Mouse (Mus musculus): ENCODE results near the gene Plin4. TPM values are rescaled to one million over a fixed set of nuclear protein-coding genes. Genes with fewer than 3 reads are reported as not detected.
"Not testable (repeated sequence)": the region's sequence is repeated elsewhere in the genome, so short reads cannot be mapped to it uniquely, and the experiment has no call there.

Gene Plin4
- polyA plus RNA-seq, 1 experiment from 2014 or later = 0.03 TPM

- Histone ChIP-seq H3K27ac (no peak overlapping the region), H3K4me1 (peaks cover 16% of the 10 kb centered on the region), H3K9me3 (no peaks in the 10 kb centered on the region), H3K4me3 (no peak overlapping the region), H3K9ac (no peak overlapping the region), H3K36me3 (peaks cover 60% of the 10 kb centered on the region), H3K27me3 (no peaks in the 10 kb centered on the region), H3K4me2 (no peak overlapping the region)
- ATAC-seq (ENCODE audit: insufficient number of reproducible peaks, low FRiP score, low TSS enrichment, low read depth) = no peak
- 94% methylated on average over 5 of the region's 5 CpGs for WGBS
Observed at GRCm38 (mm10) chr17:56072243-56072642, 37.4 kb downstream of the Plin4 start.

- ATAC-seq (ENCODE audit: insufficient number of reproducible peaks, low FRiP score, low TSS enrichment, low read depth) = no peak
- Histone ChIP-seq H3K9ac (no peak overlapping the region), H3K4me2 (no peak overlapping the region), H3K27me3 (no peaks in the 10 kb centered on the region), H3K36me3 (peaks cover 71% of the 10 kb centered on the region), H3K4me1 (peaks cover 16% of the 10 kb centered on the region), H3K4me3 (no peak overlapping the region), H3K9me3 (no peaks in the 10 kb centered on the region), H3K27ac (no peak overlapping the region)
Observed at GRCm38 (mm10) chr17:56071126-56071525, 38.5 kb downstream of the Plin4 start.

GRCm38 (mm10) chr17:56069066-56069465, 40.5 kb downstream of the Plin4 start:
- H3K9me3 ChIP-seq = no peaks in the 10 kb centered on the region
- H3K36me3 ChIP-seq = peaks cover 91% of the 10 kb centered on the region
- no peak for ATAC-seq (ENCODE audit: insufficient number of reproducible peaks, low FRiP score, low TSS enrichment, low read depth)
- no peak overlapping the region for H3K9ac ChIP-seq
- H3K27me3 ChIP-seq = no peaks in the 10 kb centered on the region
- no peak overlapping the region for H3K4me2 ChIP-seq
- no peak overlapping the region for H3K4me3 ChIP-seq
- H3K4me1 ChIP-seq = peaks cover 7% of the 10 kb centered on the region
- H3K27ac ChIP-seq = no peak overlapping the region
- 96% methylated on average over 14 of the region's 14 CpGs for WGBS

- Histone ChIP-seq H3K4me3 (no peak overlapping the region), H3K4me1 (no peaks in the 10 kb centered on the region), H3K27me3 (no peaks in the 10 kb centered on the region), H3K36me3 (peaks cover 99% of the 10 kb centered on the region), H3K4me2 (no peak overlapping the region), H3K9me3 (no peaks in the 10 kb centered on the region), H3K9ac (no peak overlapping the region), H3K27ac (no peak overlapping the region)
- no peak for ATAC-seq (ENCODE audit: insufficient number of reproducible peaks, low FRiP score, low TSS enrichment, low read depth)
Observed at GRCm38 (mm10) chr17:56066451-56066850, 43.2 kb downstream of the Plin4 start.

GRCm38 (mm10) chr17:56065715-56066114, 43.9 kb downstream of the Plin4 start:
- peaks cover 99% of the 10 kb centered on the region for H3K36me3 ChIP-seq
- H3K4me1 ChIP-seq; ATAC-seq (ENCODE audit: insufficient number of reproducible peaks, low FRiP score, low TSS enrichment, low read depth); H3K27ac ChIP-seq; H3K27me3 ChIP-seq; H3K4me2 ChIP-seq; H3K4me3 ChIP-seq; H3K9ac ChIP-seq; H3K9me3 ChIP-seq: not testable (repeated sequence)
- 82% methylated on average over 6 of the region's 6 CpGs for WGBS

GRCm38 (mm10) chr17:56062081-56062480, 47.5 kb downstream of the Plin4 start:
- Histone ChIP-seq H3K9ac (no peak overlapping the region), H3K36me3 (peaks cover 99% of the 10 kb centered on the region), H3K4me2 (no peak overlapping the region), H3K4me1 (no peaks in the 10 kb centered on the region), H3K27ac (no peak overlapping the region), H3K9me3 (no peaks in the 10 kb centered on the region), H3K27me3 (no peaks in the 10 kb centered on the region), H3K4me3 (no peak overlapping the region)
- ATAC-seq (ENCODE audit: insufficient number of reproducible peaks, low FRiP score, low TSS enrichment, low read depth) = no peak
- WGBS = 93% methylated on average over 7 of the region's 7 CpGs

- Histone ChIP-seq H3K9me3 (no peaks in the 10 kb centered on the region), H3K27ac (no peak overlapping the region), H3K4me2 (no peak overlapping the region), H3K36me3 (peaks cover 66% of the 10 kb centered on the region), H3K4me1 (no peaks in the 10 kb centered on the region), H3K9ac (no peak overlapping the region), H3K27me3 (no peaks in the 10 kb centered on the region), H3K4me3 (no peak overlapping the region)
- ATAC-seq (ENCODE audit: insufficient number of reproducible peaks, low FRiP score, low TSS enrichment, low read depth) = no peak
- WGBS = 89% methylated on average over 11 of the region's 11 CpGs
Observed at GRCm38 (mm10) chr17:56057381-56058120, 52.1 kb downstream of the Plin4 start.

GRCm38 (mm10) chr17:56055945-56056678, 53.5 kb downstream of the Plin4 start:
- no peak for ATAC-seq (ENCODE audit: insufficient number of reproducible peaks, low FRiP score, low TSS enrichment, low read depth)
- Histone ChIP-seq H3K9me3 (no peaks in the 10 kb centered on the region), H3K4me3 (no peak overlapping the region), H3K9ac (no peak overlapping the region), H3K4me2 (no peak overlapping the region), H3K36me3 (peaks cover 62% of the 10 kb centered on the region), H3K27me3 (no peaks in the 10 kb centered on the region), H3K4me1 (no peaks in the 10 kb centered on the region), H3K27ac (no peak overlapping the region)
- WGBS = 78% methylated on average over 4 of the region's 4 CpGs

- H3K9me3 ChIP-seq = no peaks in the 10 kb centered on the region
- no peak overlapping the region for H3K27ac ChIP-seq
- H3K27me3 ChIP-seq = no peaks in the 10 kb centered on the region
- H3K9ac ChIP-seq = no peak overlapping the region
- no peak for ATAC-seq (ENCODE audit: insufficient number of reproducible peaks, low FRiP score, low TSS enrichment, low read depth)
- H3K4me3 ChIP-seq = no peak overlapping the region
- peaks cover 59% of the 10 kb centered on the region for H3K36me3 ChIP-seq
- no peaks in the 10 kb centered on the region for H3K4me1 ChIP-seq
- no peak overlapping the region for H3K4me2 ChIP-seq
Observed at GRCm38 (mm10) chr17:56054938-56055337, 54.7 kb downstream of the Plin4 start.

- Histone ChIP-seq H3K9me3 (no peaks in the 10 kb centered on the region), H3K4me2 (no peak overlapping the region), H3K36me3 (peaks cover 60% of the 10 kb centered on the region), H3K4me1 (no peaks in the 10 kb centered on the region), H3K9ac (no peak overlapping the region), H3K27me3 (no peaks in the 10 kb centered on the region), H3K4me3 (no peak overlapping the region), H3K27ac (peak overlapping the region; percentile 22; the same call in 1 of the 2 replicates)
- ATAC-seq (ENCODE audit: insufficient number of reproducible peaks, low FRiP score, low TSS enrichment, low read depth) = no peak
- whole genome bisulfite sequencing = 80% methylated on average over 5 of the region's 5 CpGs
Observed at GRCm38 (mm10) chr17:56051369-56051768, 58.2 kb downstream of the Plin4 start.
